Mouse (Mus musculus): Measurements from ENCODE around the gene Samd9l. TPM values are rescaled to one million over a fixed set of nuclear protein-coding genes. Genes with fewer than 3 reads are reported as not detected.
"Not testable (repeated sequence)": the region's sequence is repeated elsewhere in the genome, so short reads cannot be mapped to it uniquely, and the experiment has no call there.

Gene Samd9l
- 11.3 and 15.7 TPM in 2 replicates for total RNA-seq (2021)
- long read RNA-seq, experiment 1, full-length matches to known transcripts, result 3 of 6 reads
- long read RNA-seq, experiment 1, partial matches to known transcripts, result 0 of 6 reads
- long read RNA-seq, experiment 1, other reads (novel, unspliced or antisense), result 3 of 6 reads
- long read RNA-seq, experiment 2, full-length matches to known transcripts, result 6 of 6 reads
- long read RNA-seq, experiment 2, partial matches to known transcripts, result 0 of 6 reads
- long read RNA-seq, experiment 2, other reads (novel, unspliced or antisense), result 0 of 6 reads

DNA sequence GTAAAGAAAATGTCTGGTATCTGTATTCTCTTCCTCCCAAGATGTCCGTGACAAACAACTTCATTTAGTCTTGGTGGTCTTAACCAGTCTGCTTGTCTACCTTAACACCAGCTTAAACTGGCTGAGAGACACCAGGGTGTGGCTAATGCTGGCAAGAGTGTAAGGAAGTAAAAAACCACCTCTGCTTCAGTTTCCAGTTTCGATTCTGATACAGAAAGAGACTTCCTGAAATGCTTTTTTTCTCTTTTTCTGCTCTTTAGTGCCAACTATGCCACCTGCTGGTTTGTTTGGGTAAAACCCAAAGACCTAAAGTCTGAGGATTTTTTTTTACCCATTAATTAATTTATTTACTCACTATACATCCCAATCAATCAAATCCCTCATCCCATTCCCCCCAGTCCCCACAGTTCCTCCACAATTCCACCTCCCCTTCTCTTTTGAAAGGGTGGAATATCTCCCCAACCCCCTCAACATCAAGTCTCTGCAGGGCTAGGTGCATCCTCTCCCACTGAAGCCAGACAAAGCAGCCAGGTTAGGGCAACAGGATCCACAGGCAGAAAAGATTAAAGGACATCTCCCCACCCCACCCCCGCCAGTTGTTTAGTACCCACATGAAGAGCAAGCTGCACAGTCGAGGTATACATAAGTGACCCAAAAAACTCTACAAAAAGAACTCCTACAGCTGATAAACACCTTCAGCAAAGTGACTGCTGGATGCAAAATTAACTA is at the start of gene Samd9l:
Gene Samd9l (minus strand): TSS at position 233 of the 729 bp plus-strand sequence.
- DNase-seq, result peak; percentile 87

GRCm38 (mm10) chr6:3447404-3447803 is 48.0 kb upstream of the Samd9l start:
- DNase-seq, result peak; percentile 71

GRCm38 (mm10) chr6:3443905-3444304 is 44.5 kb upstream of the Samd9l start:
- no peak for DNase-seq

GRCm38 (mm10) chr6:3436087-3436486 is 36.7 kb upstream of the Samd9l start:
- no peak for DNase-seq

GRCm38 (mm10) chr6:3430976-3431375 is 31.6 kb upstream of the Samd9l start:
- DNase-seq, result not testable (repeated sequence)

DNA sequence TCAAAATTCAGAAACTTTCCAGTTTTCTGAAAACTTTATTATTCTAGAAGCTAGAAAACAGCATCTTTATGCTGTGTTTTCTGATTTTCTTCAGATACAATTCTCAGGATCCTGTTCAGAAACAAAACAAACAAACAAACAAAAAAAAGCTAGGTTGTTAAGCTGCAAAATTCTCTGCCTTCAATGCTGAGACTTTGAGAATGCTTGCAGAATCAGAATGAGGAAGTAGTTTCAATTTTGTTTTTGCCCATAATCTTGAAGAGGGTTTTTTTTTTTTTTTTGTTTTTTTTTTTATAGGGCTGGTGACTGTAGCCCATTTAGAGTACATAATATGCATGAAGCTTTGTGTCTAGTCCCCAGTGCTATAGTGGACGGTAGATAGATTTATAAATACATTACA is 27.7 kb upstream of the Samd9l start:
- no peak for DNase-seq

- not testable (repeated sequence) for DNase-seq
Measured at GRCm38 (mm10) chr6:3425333-3425732, 26.0 kb upstream of the Samd9l start.

DNA sequence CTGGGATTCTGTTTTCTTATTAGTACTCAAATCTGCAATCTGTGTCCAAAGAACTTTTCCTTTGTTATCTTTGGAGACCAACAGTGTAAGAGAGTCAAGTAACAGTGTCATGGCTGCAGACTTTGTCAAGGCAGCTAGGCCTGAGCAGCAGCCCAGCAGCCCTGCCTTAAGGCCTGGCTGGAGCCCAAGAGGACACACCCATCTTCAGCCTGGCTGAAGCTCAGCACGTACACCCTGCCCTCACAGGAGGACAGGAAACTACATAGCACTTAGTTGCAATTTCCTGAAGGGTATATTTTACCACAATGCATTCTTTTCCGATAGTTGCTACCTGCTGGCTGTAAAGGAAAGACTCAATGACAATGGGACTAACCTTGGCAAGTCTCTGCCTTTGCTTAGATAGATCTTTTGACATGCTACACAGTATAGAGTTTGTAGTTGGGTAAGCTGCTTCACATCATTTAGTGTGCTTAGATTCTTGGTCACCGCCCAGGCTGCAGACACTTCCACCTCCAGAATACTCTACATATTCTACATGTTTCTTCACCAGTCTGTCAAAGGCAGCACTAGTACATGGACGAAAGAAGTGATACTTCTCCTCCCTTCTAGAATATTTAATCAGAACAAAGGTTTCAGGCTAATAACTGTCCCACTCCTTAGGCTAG is 25.4 kb upstream of the Samd9l start:
- peak; percentile 47 for DNase-seq

DNA sequence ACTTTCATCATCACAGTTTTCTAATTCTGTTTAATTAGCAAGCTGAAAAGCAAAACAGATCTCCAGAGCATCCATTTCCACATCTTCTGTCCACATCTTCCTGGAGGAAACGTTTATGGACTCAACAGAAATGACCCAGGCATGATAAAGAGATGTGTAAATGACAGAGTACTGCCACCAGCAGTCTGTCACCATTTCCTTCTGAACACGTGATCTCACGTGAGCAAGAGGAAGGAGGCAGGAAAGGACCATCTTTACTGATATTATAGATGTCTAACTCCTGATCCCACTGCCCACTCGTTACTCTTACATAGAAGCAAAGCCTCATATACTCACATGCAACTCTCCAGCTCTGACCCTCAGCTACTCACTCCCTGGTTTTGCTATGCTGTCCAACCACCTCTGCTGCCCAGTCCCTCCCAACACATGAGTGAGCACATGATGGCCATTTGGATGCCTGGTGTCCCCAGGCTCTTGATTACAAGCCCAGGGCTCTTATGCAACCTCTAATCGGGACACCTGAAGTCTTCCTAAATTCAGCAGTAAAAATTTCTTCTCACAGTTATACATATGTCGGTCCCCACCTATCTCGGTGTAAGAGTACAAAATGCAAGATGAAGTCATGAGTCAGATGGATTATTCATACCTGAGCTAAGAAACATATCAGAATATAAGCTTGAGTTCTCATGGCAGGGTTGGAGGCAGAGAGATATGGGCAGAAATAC is 2.0 kb downstream of the Samd9l start:
- DNase-seq, result not testable (repeated sequence)

DNA sequence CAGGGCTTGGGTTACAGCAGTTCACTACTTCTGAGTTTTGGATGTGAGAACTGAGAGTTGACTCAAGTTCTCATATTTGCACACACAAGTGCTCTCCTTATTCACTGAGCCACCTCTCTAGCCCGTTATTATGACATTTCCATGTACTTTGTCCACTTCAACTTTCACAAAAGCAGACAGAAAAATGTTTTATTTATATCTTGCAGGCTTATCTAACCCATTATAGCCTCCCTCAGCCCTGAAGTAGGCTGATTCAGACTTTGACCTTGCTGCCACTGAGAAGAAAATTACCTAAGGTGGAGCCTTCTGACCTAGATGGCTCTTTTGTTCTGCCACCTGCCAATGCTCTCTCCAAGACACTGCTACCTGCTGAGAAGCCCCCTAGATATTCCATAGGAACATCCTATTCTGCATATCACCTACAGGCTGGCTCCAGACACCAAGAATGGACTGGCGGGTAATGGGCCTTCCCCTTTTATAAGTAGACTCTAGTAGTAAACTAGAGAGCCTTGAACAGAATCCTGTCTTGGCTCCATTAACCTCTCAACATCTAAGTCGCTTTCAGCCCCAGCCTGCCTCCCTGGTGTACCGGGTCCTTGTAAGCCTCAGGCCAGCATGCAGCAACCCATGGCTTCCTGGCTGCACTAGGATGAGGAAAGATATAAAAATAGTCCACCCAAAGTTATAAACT is 3.3 kb downstream of the Samd9l start:
- peak; percentile 30 for DNase-seq

- no peak for DNase-seq
Measured at GRCm38 (mm10) chr6:3389995-3390394, 9.4 kb downstream of the Samd9l start.

- DNase-seq, result no peak
Measured at GRCm38 (mm10) chr6:3386565-3386964, 12.8 kb downstream of the Samd9l start.

GRCm38 (mm10) chr6:3384816-3385215 is 14.6 kb downstream of the Samd9l start:
- not testable (repeated sequence) for DNase-seq

DNA sequence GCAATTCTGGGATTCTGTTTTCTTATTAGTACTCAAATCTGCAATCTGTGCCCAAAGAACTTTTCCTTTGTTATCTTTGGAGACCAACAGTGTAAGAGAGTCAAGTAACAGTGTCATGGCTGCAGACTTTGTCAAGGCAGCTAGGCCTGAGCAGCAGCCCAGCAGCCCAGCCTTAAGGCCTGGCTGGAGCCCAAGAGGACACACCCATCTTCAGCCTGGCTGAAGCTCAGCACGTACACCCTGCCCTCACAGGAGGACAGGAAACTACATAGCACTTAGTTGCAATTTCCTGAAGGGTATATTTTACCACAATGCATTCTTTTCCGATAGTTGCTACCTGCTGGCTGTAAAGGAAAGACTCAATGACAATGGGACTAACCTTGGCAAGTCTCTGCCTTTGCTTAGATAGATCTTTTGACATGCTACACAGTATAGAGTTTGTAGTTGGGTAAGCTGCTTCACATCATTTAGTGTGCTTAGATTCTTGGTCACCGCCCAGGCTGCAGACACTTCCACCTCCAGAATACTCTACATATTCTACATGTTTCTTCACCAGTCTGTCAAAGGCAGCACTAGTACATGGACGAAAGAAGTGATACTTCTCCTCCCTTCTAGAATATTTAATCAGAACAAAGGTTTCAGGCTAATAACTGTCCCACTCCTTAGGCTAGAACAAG is 15.1 kb downstream of the Samd9l start:
- DNase-seq, result not testable (repeated sequence)

- DNase-seq, result no peak
Measured at GRCm38 (mm10) chr6:3379146-3379545, 20.2 kb downstream of the Samd9l start.

GRCm38 (mm10) chr6:3376687-3377086 is 22.7 kb downstream of the Samd9l start:
- DNase-seq, result no peak

DNA sequence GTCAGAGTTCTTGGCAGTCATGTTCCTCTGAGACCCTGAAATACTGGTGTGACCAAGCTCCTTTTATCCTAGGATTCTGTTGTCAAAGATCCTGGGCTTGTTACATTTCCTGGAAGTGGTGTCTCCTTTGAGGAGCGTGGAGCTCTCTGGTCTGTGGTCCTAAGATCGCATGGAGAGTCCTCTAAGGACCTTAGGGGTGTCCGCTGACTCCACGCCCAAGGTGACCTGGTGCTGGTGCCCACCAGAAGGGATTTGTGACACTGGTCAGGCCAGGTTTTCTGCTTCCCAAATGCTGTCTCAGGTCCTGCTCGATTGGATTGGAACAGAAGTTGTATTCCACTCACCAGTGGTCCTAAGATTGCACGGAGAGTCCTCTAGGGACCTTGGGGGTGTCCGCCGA is 29.8 kb downstream of the Samd9l start:
- DNase-seq, result no peak

- DNase-seq, result not testable (repeated sequence)
Measured at GRCm38 (mm10) chr6:3365609-3366008, 33.8 kb downstream of the Samd9l start.

GRCm38 (mm10) chr6:3345924-3346597 is 53.3 kb downstream of the Samd9l start:
- peak; percentile 54 for DNase-seq

DNA sequence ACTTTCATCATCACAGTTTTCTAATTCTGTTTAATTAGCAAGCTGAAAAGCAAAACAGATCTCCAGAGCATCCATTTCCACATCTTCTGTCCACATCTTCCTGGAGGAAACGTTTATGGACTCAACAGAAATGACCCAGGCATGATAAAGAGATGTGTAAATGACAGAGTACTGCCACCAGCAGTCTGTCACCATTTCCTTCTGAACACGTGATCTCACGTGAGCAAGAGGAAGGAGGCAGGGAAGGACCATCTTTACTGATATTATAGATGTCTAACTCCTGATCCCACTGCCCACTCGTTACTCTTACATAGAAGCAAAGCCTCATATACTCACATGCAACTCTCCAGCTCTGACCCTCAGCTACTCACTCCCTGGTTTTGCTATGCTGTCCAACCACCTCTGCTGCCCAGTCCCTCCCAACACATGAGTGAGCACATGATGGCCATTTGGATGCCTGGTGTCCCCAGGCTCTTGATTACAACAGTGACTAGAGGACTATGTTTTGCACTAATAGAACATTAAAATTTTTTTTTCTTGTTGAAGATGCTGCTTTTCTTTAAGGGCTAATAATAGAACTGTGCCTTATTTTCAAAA is 54.2 kb downstream of the Samd9l start:
- not testable (repeated sequence) for DNase-seq
